Mouse (Mus musculus) midbrain, embryonic 11.5 days (tissue): ENCODE results near the gene Wnt9b. TPM values are rescaled to one million over a fixed set of nuclear protein-coding genes. Genes with fewer than 3 reads are reported as not detected.

ENCODE experiments used
- ATAC-seq: fragments of 200-750 bp; cut with Nextera tagmentation; 2 replicates; pipeline ENCODE4 v1.8.0; 2017; ENCODE audit warnings: moderate TSS enrichment, moderate library complexity; ENCODE audit not compliant: low FRiP score
- DNase-seq: peaks from one replicate; pipeline ENCODE4 v3.0.0; 2015; ENCODE audit warnings: low spot score; ENCODE audit errors: missing footprints
- H3K27ac ChIP-seq: fragments of 300-500 bp; sonication (generic); 2 replicates; pipeline ENCODE4 v1.5.1; 2014; ENCODE audit warnings: low read depth, low read length
- H3K27me3 ChIP-seq: fragments of 300-500 bp; sonication (generic); 2 replicates; pipeline ENCODE4 v1.6.1; 2014; ENCODE audit warnings: mild to moderate bottlenecking, low read length, moderate library complexity, mixed read lengths; ENCODE audit not compliant: control insufficient read depth, insufficient read depth
- H3K36me3 ChIP-seq: fragments of 300-500 bp; sonication (generic); 2 replicates; pipeline ENCODE4 v1.6.1; 2014; ENCODE audit warnings: mild to moderate bottlenecking, low read length, moderate library complexity, mixed read lengths; ENCODE audit not compliant: control insufficient read depth, insufficient read depth
- H3K4me1 ChIP-seq: fragments of 300-500 bp; sonication (generic); 2 replicates; pipeline ENCODE4 v1.6.1; 2014; ENCODE audit warnings: low read length; ENCODE audit not compliant: control insufficient read depth, insufficient read depth
- H3K4me2 ChIP-seq: fragments of 300-500 bp; sonication (generic); 2 replicates; pipeline ENCODE4 v1.6.1; 2014; ENCODE audit warnings: mild to moderate bottlenecking, moderate library complexity
- H3K4me3 ChIP-seq: fragments of 300-500 bp; sonication (generic); 2 replicates; pipeline ENCODE4 v1.5.1; 2014; ENCODE audit warnings: low read depth, low read length
- H3K9ac ChIP-seq: fragments of 300-500 bp; sonication (generic); 2 replicates; pipeline ENCODE4 v1.6.1; 2014; ENCODE audit warnings: low read length
- H3K9me3 ChIP-seq: fragments of 300-500 bp; sonication (generic); 2 replicates; pipeline ENCODE4 v1.6.1; 2016; ENCODE audit warnings: low read length; ENCODE audit not compliant: control insufficient read depth
- WGBS: fragments of 180-500 bp; shearing (Covaris S2); extraction: QIAGEN DNeasy Blood & Tissue Kit; methylation state at CpG from one replicate; pipeline ENCODE4 v1.1.7; 2014; 5-methylcytosine and 5-hydroxymethylcytosine counted together
- polyA plus RNA-seq: library from polyadenylated mRNA; unstranded; fragments of >200 nt; fragmentation: Nextera tagmentation; extraction: Ambion mirVana; gene quantifications from 2 replicates; pipeline ENCODE4 v1.2.1, GENCODE M21; 2014

Gene Wnt9b
- polyA plus RNA-seq, 1 experiment from 2014 or later, result 0.36 TPM

- WGBS, result 95% methylated on average over 1 of the region's 1 CpGs
- H3K9ac ChIP-seq, result no peak overlapping the region
- H3K9me3 ChIP-seq, result no peaks in the 10 kb centered on the region
- peaks cover 5% of the 10 kb centered on the region; the same call in 1 of the 2 replicates for H3K36me3 ChIP-seq
- H3K27me3 ChIP-seq, result no peaks in the 10 kb centered on the region
- DNase-seq (no peak), ATAC-seq (no peak)
- H3K27ac ChIP-seq, result no peak overlapping the region
- no peak overlapping the region for H3K4me2 ChIP-seq
- no peak overlapping the region for H3K4me3 ChIP-seq
- H3K4me1 ChIP-seq, result no peaks in the 10 kb centered on the region
Observed at GRCm38 (mm10) chr11:103691036-103691435, 58.6 kb downstream of the Wnt9b start.

GRCm38 (mm10) chr11:103688980-103689378 is 60.6 kb downstream of the Wnt9b start:
- 44% methylated on average over 3 of the region's 3 CpGs for WGBS
- no peak overlapping the region for H3K4me3 ChIP-seq
- no peak for ATAC-seq
- no peak overlapping the region for H3K4me2 ChIP-seq
- H3K36me3 ChIP-seq, result peaks cover 8% of the 10 kb centered on the region; the same call in 1 of the 2 replicates
- no peaks in the 10 kb centered on the region for H3K27me3 ChIP-seq
- DNase-seq, result no peak
- H3K4me1 ChIP-seq, result no peaks in the 10 kb centered on the region
- H3K27ac ChIP-seq, result no peak overlapping the region
- H3K9ac ChIP-seq, result no peak overlapping the region
- H3K9me3 ChIP-seq, result no peaks in the 10 kb centered on the region

DNA sequence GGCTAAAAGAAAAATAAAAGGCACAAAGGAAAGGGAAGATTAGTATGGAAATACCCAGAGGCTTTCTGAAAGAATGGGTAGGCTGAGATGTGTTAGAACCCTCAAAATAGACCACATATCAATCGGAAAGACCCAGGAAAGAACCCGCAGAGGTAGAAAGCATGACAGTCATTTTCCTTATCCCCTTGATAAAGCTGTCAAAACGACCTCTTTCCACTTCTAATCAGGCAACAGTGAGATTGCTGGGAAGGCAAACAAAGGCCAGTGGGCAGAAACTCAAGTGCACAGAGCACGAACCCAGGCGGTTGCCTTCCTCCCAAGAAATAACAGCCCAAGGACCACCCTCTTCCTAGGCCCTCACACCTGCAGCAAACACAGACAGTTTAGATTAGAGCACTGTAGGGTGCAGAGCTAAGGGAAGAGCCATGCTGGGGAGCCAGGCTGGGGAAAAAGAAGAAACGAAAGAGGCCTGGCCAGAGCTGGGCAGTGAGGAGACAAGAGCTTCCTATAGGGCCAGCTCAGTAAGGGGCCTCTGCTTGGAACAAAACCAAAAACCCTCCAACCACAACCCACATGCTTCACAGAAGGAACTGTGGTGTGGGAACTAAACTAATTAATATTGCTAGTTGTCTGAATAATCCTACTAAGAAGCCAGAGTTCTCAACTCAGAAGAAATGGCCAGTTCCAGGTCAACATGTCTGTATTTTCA is 61.2 kb downstream of the Wnt9b start:
- no peak overlapping the region for H3K9ac ChIP-seq
- H3K4me2 ChIP-seq, result no peak overlapping the region
- no peak for ATAC-seq
- 68% methylated on average over 6 of the region's 6 CpGs for WGBS
- H3K9me3 ChIP-seq, result no peaks in the 10 kb centered on the region
- no peaks in the 10 kb centered on the region for H3K4me1 ChIP-seq
- H3K27ac ChIP-seq, result no peak overlapping the region
- no peaks in the 10 kb centered on the region for H3K27me3 ChIP-seq
- H3K4me3 ChIP-seq, result no peak overlapping the region
- H3K36me3 ChIP-seq, result peaks cover 10% of the 10 kb centered on the region; the same call in 1 of the 2 replicates
- DNase-seq, result no peak

DNA sequence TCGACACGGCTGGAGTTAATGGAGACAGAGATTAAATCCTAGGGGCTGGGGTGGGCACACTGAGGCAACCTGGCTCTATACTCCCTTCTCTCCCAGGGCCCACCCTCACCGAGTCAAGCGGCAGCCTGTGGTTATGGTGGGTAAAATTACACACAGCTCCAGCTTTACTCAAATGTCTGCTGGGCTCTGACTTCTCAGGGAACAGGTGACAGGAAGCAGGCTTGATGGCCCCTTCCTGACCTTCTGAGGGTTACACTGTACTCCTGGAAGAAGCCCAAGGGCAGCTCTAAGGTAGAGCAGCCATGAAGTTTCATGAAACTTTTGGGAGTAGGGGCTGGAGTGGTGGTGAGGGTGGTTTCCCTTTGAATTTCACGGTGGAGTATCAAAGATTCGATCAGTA is 62.9 kb downstream of the Wnt9b start:
- H3K36me3 ChIP-seq, result peaks cover 13% of the 10 kb centered on the region; the same call in 1 of the 2 replicates
- WGBS, result 88% methylated on average over 6 of the region's 6 CpGs
- no peak overlapping the region for H3K27ac ChIP-seq
- H3K9me3 ChIP-seq, result no peaks in the 10 kb centered on the region
- no peaks in the 10 kb centered on the region for H3K27me3 ChIP-seq
- no peak overlapping the region for H3K4me2 ChIP-seq
- H3K4me1 ChIP-seq, result no peaks in the 10 kb centered on the region
- H3K4me3 ChIP-seq, result no peak overlapping the region
- no peak overlapping the region for H3K9ac ChIP-seq
- DNase-seq, result no peak
- ATAC-seq, result no peak

DNA sequence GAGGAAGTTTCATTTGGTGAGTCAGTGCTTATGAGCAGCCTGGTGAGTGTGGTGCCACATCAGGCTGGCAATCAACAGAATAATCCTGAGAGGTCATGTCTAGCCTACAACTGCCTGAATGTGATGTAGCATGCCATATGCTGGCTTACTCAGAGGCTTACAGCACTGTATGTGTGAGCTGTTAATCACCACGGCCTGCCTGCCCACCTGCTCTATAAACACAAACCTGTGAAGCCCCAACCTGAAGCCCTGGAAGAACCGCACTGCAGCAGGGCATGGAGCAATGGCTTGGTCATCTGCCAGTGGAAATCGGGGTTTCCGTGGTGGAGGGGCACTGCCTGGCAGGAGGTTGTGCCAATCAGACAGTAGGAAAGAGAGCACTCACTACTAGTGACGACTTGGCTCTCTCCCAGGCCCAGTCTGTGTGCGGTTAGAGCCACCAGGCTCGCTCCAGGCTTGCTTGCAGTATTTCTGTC is 64.3 kb downstream of the Wnt9b start:
- ATAC-seq (no peak), DNase-seq (no peak)
- no peak overlapping the region for H3K4me2 ChIP-seq
- no peak overlapping the region for H3K4me3 ChIP-seq
- WGBS, result 92% methylated on average over 7 of the region's 7 CpGs
- H3K27me3 ChIP-seq, result no peaks in the 10 kb centered on the region
- peaks cover 13% of the 10 kb centered on the region; the same call in 1 of the 2 replicates for H3K36me3 ChIP-seq
- no peaks in the 10 kb centered on the region for H3K4me1 ChIP-seq
- no peak overlapping the region for H3K9ac ChIP-seq
- no peak overlapping the region for H3K27ac ChIP-seq
- no peaks in the 10 kb centered on the region for H3K9me3 ChIP-seq

DNA sequence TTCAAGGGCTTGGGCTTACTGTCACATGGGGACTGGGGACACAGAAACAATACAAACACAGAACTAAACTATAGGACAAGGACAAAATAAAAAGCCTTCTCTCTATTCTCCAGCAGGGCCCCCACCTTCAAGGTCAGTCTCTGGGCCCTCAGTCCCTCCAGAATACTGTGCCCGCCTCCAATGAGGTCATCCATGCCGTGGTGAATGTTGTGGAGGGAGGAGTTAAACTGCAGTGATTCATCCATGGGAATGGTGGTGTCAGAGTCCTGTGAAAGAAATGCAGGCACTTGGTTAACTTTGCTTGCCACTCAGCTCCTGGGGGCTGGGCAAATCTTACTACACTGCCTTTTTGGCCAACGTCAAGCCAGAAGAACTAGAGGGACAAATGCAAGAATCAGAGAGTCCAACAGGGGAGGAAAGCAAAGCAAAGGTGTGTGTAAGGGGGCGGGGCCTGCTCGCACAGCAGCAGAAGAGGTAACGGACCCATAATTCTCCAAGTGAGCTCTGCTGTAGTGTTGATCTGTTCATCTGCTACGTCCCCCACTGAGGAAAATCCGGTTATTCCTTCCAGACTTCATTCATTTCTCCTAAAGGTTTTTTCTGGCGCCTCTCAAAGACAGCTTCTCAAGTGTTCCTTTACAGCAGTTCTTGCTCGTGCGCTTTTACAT is 65.8 kb downstream of the Wnt9b start:
- H3K4me3 ChIP-seq, result no peak overlapping the region
- no peak for ATAC-seq
- no peak for DNase-seq
- H3K27ac ChIP-seq, result no peak overlapping the region
- H3K9ac ChIP-seq, result no peak overlapping the region
- H3K4me2 ChIP-seq, result no peak overlapping the region
- H3K36me3 ChIP-seq, result peaks cover 21% of the 10 kb centered on the region; the same call in 1 of the 2 replicates
- no peaks in the 10 kb centered on the region for H3K4me1 ChIP-seq
- no peaks in the 10 kb centered on the region for H3K27me3 ChIP-seq
- H3K9me3 ChIP-seq, result no peaks in the 10 kb centered on the region
- 83% methylated on average over 11 of the region's 11 CpGs for WGBS

Other genes starting within 250 kb of the Wnt9b start
- gene Lrrc37a, start 245.2 kb downstream of the Wnt9b start, polyA plus RNA-seq, result not detected in 2 replicates
- not detected in 2 replicates for gene Gm884, start 128.7 kb downstream of the Wnt9b start, polyA plus RNA-seq
- not detected in 2 replicates for gene Lyzl6, start 110.9 kb downstream of the Wnt9b start, polyA plus RNA-seq
- gene Rprml, start 100.3 kb downstream of the Wnt9b start, polyA plus RNA-seq, result not detected in 2 replicates
- 87.8 and 90.9 TPM in 2 replicates for gene Gosr2, start 51.9 kb downstream of the Wnt9b start, polyA plus RNA-seq
- gene Wnt3, start 24.3 kb upstream of the Wnt9b start, polyA plus RNA-seq, result 13.8 and 14.2 TPM in 2 replicates
- 59.1 and 65.4 TPM in 2 replicates for gene Nsf, start 204.2 kb upstream of the Wnt9b start, polyA plus RNA-seq
- 152 and 162 TPM in 2 replicates for gene Arf2, start 216.9 kb upstream of the Wnt9b start, polyA plus RNA-seq